Mouse (Mus musculus) lung, postnatal 0 days (tissue): ENCODE data around the gene Stxbp6. TPM values are rescaled to one million over a fixed set of nuclear protein-coding genes. Genes with fewer than 3 reads are reported as not detected.

Experiments used
- ATAC-seq: fragments of 200-750 bp; cut with Nextera tagmentation; 2 replicates; pipeline ENCODE4 v1.8.0; 2017; ENCODE audit warnings: moderate library complexity
- DNase-seq: peaks from one replicate; pipeline ENCODE4 v3.0.0-alpha.2; 2016; ENCODE audit warnings: low spot score
- H3K27ac ChIP-seq: fragments of 300-500 bp; sonication (generic); 2 replicates; pipeline ENCODE4 v1.5.1; 2014; ENCODE audit warnings: antibody characterized with exemption, mild to moderate bottlenecking, low read length, mixed read lengths
- H3K27me3 ChIP-seq: fragments of 300-500 bp; sonication (generic); replicated peaks from 2 replicates; pipeline ENCODE4 v1.6.1; 2014; ENCODE audit warnings: low read length, mixed read lengths; ENCODE audit not compliant: insufficient read depth
- H3K36me3 ChIP-seq: fragments of 300-500 bp; sonication (generic); 2 replicates; pipeline ENCODE4 v1.6.1; 2014; ENCODE audit warnings: low read length, mixed read lengths; ENCODE audit not compliant: insufficient read depth
- H3K4me1 ChIP-seq: fragments of 300-500 bp; sonication (generic); 2 replicates; pipeline ENCODE4 v1.6.1; 2014; ENCODE audit warnings: antibody characterized with exemption, low read depth, low read length, mixed read lengths; ENCODE audit not compliant: insufficient read depth
- H3K4me2 ChIP-seq: fragments of 300-500 bp; sonication (generic); replicated peaks from 2 replicates; pipeline ENCODE4 v1.6.1; 2014; ENCODE audit warnings: low read depth, mild to moderate bottlenecking, low read length, moderate library complexity, mixed read lengths
- H3K4me3 ChIP-seq: fragments of 300-500 bp; sonication (generic); 2 replicates; pipeline ENCODE4 v1.5.1; 2014; ENCODE audit warnings: low read depth, low read length
- H3K9ac ChIP-seq: fragments of 300-500 bp; sonication (generic); replicated peaks from 2 replicates; pipeline ENCODE4 v1.6.1; 2014; ENCODE audit warnings: low read depth, mild to moderate bottlenecking
- H3K9me3 ChIP-seq: fragments of 300-500 bp; sonication (generic); 2 replicates; pipeline ENCODE4 v1.6.1; 2016; ENCODE audit warnings: low read length, mixed read lengths
- CTCF ChIP-seq: IDR thresholded peaks from 2 replicates; pipeline ENCODE4 v1.5.1; 2016; ENCODE audit warnings: antibody characterized with exemption, mild to moderate bottlenecking
- EP300 ChIP-seq: IDR thresholded peaks from 2 replicates; pipeline ENCODE4 v1.6.1; 2016; ENCODE audit warnings: antibody characterized with exemption, mild to moderate bottlenecking, control low read depth
- WGBS: fragments of 180-500 bp; shearing (Covaris S2); extraction: QIAGEN DNeasy Blood & Tissue Kit; methylation state at CpG from one replicate; pipeline ENCODE4 v1.1.7; 2014; 5-methylcytosine and 5-hydroxymethylcytosine counted together
- polyA plus RNA-seq: library from polyadenylated mRNA; unstranded; fragments of >200 nt; fragmentation: Nextera tagmentation; extraction: Ambion mirVana; gene quantifications from 2 replicates; pipeline ENCODE4 v1.2.1, GENCODE M21; 2015

The Stxbp6 gene
- polyA plus RNA-seq, 1 experiment from 2014 or later = 22.1 TPM

- Histone ChIP-seq H3K4me2 (no peak overlapping the region), H3K36me3 (no peaks in the 10 kb centered on the region), H3K4me3 (no peak overlapping the region), H3K27me3 (no peaks in the 10 kb centered on the region), H3K9me3 (no peaks in the 10 kb centered on the region), H3K4me1 (no peaks in the 10 kb centered on the region), H3K9ac (no peak overlapping the region), H3K27ac (no peak overlapping the region)
- DNase-seq (no peak), ATAC-seq (no peak)
- 77% methylated on average over 5 of the region's 5 CpGs for WGBS
- TF ChIP-seq EP300 (no peak), CTCF (no peak)
Observed at GRCm38 (mm10) chr12:44899173-44899870, 175.2 kb downstream of the Stxbp6 start.

GRCm38 (mm10) chr12:44896460-44896859 lies 178.0 kb downstream of the Stxbp6 start:
- DNase-seq (no peak), ATAC-seq (no peak)
- Histone ChIP-seq H3K4me3 (no peak overlapping the region), H3K27me3 (no peaks in the 10 kb centered on the region), H3K9ac (no peak overlapping the region), H3K9me3 (no peaks in the 10 kb centered on the region), H3K36me3 (no peaks in the 10 kb centered on the region), H3K4me2 (no peak overlapping the region), H3K27ac (no peak overlapping the region), H3K4me1 (no peaks in the 10 kb centered on the region)
- no peak for TF ChIP-seq CTCF
- TF ChIP-seq EP300 = no peak
- WGBS = 91% methylated on average over 1 of the region's 1 CpGs

- Histone ChIP-seq H3K4me3 (no peak overlapping the region), H3K9me3 (no peaks in the 10 kb centered on the region), H3K27me3 (no peaks in the 10 kb centered on the region), H3K9ac (no peak overlapping the region), H3K4me2 (no peak overlapping the region), H3K4me1 (no peaks in the 10 kb centered on the region), H3K36me3 (no peaks in the 10 kb centered on the region), H3K27ac (no peak overlapping the region)
- TF ChIP-seq EP300 (no peak), CTCF (no peak)
- DNase-seq (no peak), ATAC-seq (no peak)
- 80% methylated on average over 6 of the region's 6 CpGs for WGBS
Observed at GRCm38 (mm10) chr12:44889677-44890393, 184.7 kb downstream of the Stxbp6 start.

GRCm38 (mm10) chr12:44886826-44887225 lies 187.7 kb downstream of the Stxbp6 start:
- H3K9ac ChIP-seq = no peak overlapping the region
- H3K27me3 ChIP-seq = no peaks in the 10 kb centered on the region
- H3K4me2 ChIP-seq = no peak overlapping the region
- H3K4me3 ChIP-seq = no peak overlapping the region
- TF ChIP-seq CTCF = no peak
- no peak for TF ChIP-seq EP300
- H3K9me3 ChIP-seq = no peaks in the 10 kb centered on the region
- WGBS = 55% methylated on average over 3 of the region's 3 CpGs
- ATAC-seq = no peak
- H3K4me1 ChIP-seq = no peaks in the 10 kb centered on the region
- no peaks in the 10 kb centered on the region for H3K36me3 ChIP-seq
- H3K27ac ChIP-seq = no peak overlapping the region
- no peak for DNase-seq

GRCm38 (mm10) chr12:44872697-44873096 lies 201.8 kb downstream of the Stxbp6 start:
- WGBS = 66% methylated on average over 2 of the region's 2 CpGs
- Histone ChIP-seq H3K27ac (no peak overlapping the region), H3K27me3 (no peaks in the 10 kb centered on the region), H3K4me2 (no peak overlapping the region), H3K4me3 (no peak overlapping the region), H3K4me1 (no peaks in the 10 kb centered on the region), H3K9ac (no peak overlapping the region), H3K9me3 (no peaks in the 10 kb centered on the region), H3K36me3 (no peaks in the 10 kb centered on the region)
- TF ChIP-seq CTCF (no peak), EP300 (no peak)
- DNase-seq = no peak
- ATAC-seq = no peak

- 53% methylated on average over 3 of the region's 3 CpGs for WGBS
- Histone ChIP-seq H3K9ac (no peak overlapping the region), H3K36me3 (no peaks in the 10 kb centered on the region), H3K27me3 (no peaks in the 10 kb centered on the region), H3K4me2 (no peak overlapping the region), H3K27ac (no peak overlapping the region), H3K4me1 (no peaks in the 10 kb centered on the region), H3K4me3 (no peak overlapping the region), H3K9me3 (no peaks in the 10 kb centered on the region)
- ATAC-seq = peak; percentile 47
- TF ChIP-seq CTCF (no peak), EP300 (no peak)
- no peak for DNase-seq
Observed at GRCm38 (mm10) chr12:44865442-44865841, 209.1 kb downstream of the Stxbp6 start.
